Mouse (Mus musculus): ENCODE measurements around the gene Inhbe.

GRCm38 (mm10) chr10:127322669-127323068 lies 31.5 kb downstream of the Inhbe start:
- no peak for TF ChIP-seq CTCF (IDR thresholded peaks at IDR 0.05; ENCODE audit: control insufficient read depth, insufficient read depth, low read length)
- TF ChIP-seq POLR2A (IDR thresholded peaks at IDR 0.05; ENCODE audit: borderline replicate concordance, control insufficient read depth, low read depth, low read length), result no peak
